Mouse (Mus musculus): ENCODE data around the gene Lrrc4. TPM values are rescaled to one million over a fixed set of nuclear protein-coding genes. Genes with fewer than 3 reads are reported as not detected.

The Lrrc4 gene
- polyA plus RNA-seq, 1 experiment, result 65.1 TPM

DNA sequence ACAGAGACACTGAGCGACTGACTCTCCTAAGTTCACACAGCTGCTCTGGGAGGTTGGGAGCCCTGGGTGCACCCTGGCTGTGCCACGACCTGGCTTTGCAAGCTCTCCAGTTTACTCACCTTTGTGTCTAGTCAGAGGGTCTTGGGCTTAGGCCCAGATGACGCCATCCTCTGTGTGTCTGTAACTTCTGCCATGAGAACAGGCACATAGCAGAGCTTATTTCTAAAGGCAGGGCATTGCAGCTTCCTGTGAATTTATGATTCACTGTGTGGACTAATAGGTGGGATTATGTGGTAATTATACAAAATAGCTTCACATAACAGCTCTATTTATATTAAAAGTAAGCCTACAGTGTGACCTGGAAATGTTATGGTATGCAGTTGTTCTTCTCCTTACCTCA is 168.5 kb downstream of the Lrrc4 start:
- no peaks in the 10 kb centered on the region for H3K4me1 ChIP-seq (ENCODE audit: control insufficient read depth, insufficient read depth, low read length)
- TF ChIP-seq POLR2A (IDR thresholded peaks at IDR 0.05; ENCODE audit: extremely low read depth, insufficient read depth, low read length), result no peak
- no peak for TF ChIP-seq CTCF (IDR thresholded peaks at IDR 0.05; ENCODE audit: extremely low read depth, insufficient read depth, low read length)
- no peak overlapping the region for H3K4me3 ChIP-seq (ENCODE audit: insufficient read depth, low read length)
- H3K27ac ChIP-seq (ENCODE audit: insufficient read depth, low read length), result no peak overlapping the region

DNA sequence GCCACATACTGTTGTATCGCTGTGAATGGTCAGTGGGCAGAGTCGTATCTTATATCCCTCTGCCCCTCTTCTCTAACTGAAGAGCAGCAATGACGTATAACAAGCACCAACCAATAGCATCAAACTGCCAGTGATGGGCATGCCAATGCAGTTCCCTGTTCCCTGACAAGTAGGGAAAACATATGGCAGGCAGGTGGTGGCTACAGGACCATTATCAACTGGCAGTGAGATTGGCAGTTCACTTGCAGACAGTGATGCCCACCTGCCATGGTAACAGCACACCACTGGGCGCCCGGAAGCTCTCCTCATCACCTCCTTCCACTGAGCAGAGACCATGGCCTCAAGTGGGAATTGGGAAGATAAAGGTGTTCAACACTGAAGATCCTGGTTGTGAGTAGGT is 175.0 kb downstream of the Lrrc4 start:
- Histone ChIP-seq H3K27ac (ENCODE audit: insufficient read depth, low read length) (no peak overlapping the region), H3K4me3 (ENCODE audit: insufficient read depth, low read length) (no peak overlapping the region), H3K4me1 (ENCODE audit: control insufficient read depth, insufficient read depth, low read length) (no peaks in the 10 kb centered on the region)
- no peak for TF ChIP-seq POLR2A (IDR thresholded peaks at IDR 0.05; ENCODE audit: extremely low read depth, insufficient read depth, low read length)
- TF ChIP-seq CTCF (IDR thresholded peaks at IDR 0.05; ENCODE audit: extremely low read depth, insufficient read depth, low read length), result no peak

DNA sequence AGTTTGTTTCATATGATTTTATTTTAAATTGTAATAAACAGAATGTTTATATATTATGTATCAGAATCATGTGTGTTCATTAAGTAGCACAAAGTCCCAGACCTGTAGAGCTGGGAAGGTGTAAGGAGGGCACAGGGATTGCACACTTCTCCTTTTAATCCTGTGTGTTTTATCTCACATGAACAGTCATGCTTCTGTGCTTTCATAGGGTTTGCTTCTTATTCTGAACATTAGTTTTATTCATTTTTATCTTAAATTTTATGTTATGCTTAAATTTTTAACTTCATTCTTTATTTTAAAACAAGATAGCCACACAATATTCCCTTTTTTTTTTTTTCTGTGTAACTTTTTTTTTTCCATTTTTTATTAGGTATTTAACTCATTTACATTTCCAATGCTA is 186.3 kb downstream of the Lrrc4 start:
- TF ChIP-seq POLR2A (IDR thresholded peaks at IDR 0.05; ENCODE audit: extremely low read depth, insufficient read depth, low read length) (no peak), CTCF (IDR thresholded peaks at IDR 0.05; ENCODE audit: extremely low read depth, insufficient read depth, low read length) (no peak)

DNA sequence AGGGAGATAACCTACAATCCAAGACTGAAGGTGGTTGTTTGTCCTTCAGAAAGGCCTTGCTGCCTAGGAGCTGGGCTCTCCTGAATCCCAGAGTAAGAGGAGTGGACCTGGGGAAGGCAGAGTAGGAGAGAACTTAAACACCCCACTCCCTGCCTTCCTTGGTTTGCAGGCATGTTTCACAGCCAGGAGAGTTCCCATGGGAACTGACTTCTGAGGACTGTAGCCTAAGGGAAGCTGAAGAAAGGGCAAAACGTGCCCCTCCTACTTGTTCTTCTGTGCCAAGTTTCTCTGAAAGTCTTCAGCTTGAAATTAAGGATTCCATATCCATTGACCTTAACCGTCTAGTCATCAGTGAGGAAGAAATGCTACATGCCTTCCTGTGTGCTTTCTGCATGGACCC is 188.6 kb downstream of the Lrrc4 start:
- no peak overlapping the region for H3K4me3 ChIP-seq (ENCODE audit: insufficient read depth, low read length)
- no peak overlapping the region for H3K27ac ChIP-seq (ENCODE audit: insufficient read depth, low read length)
- TF ChIP-seq POLR2A (IDR thresholded peaks at IDR 0.05; ENCODE audit: extremely low read depth, insufficient read depth, low read length), result no peak
- no peak for TF ChIP-seq CTCF (IDR thresholded peaks at IDR 0.05; ENCODE audit: extremely low read depth, insufficient read depth, low read length)
- peaks cover 2% of the 10 kb centered on the region; the same call in 1 of the 2 replicates for H3K4me1 ChIP-seq (ENCODE audit: control insufficient read depth, insufficient read depth, low read length)

More for the DNA sequence above, 186.3 kb downstream of the Lrrc4 start:
- Histone ChIP-seq H3K27ac (ENCODE audit: insufficient read depth, low read length) (no peak overlapping the region), H3K4me3 (ENCODE audit: insufficient read depth, low read length) (no peak overlapping the region), H3K4me1 (ENCODE audit: control insufficient read depth, insufficient read depth, low read length) (peaks cover 2% of the 10 kb centered on the region; the same call in 1 of the 2 replicates)

DNA sequence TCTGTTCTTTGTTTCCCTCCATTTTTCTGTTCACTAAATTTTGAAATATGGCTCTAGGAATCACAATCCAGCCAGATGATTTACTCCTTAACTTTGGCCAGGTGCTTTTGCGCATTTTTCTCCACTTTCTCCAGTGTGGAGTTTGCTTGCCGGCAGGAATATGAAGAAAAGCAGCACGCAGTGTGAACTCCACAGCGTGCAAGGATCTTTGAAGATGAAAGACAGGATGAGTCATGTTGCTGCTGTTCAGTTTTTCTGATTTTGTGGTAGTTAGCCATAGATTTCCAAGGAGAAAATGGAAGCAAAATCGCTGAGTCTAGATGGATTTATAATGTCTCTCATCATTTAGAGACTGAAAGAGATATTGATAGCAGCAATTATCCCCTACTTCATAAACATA is 191.5 kb downstream of the Lrrc4 start:
- no peak overlapping the region for H3K27ac ChIP-seq (ENCODE audit: insufficient read depth, low read length)
- no peak overlapping the region for H3K4me3 ChIP-seq (ENCODE audit: insufficient read depth, low read length)
- TF ChIP-seq POLR2A (IDR thresholded peaks at IDR 0.05; ENCODE audit: extremely low read depth, insufficient read depth, low read length) (no peak), CTCF (IDR thresholded peaks at IDR 0.05; ENCODE audit: extremely low read depth, insufficient read depth, low read length) (no peak)
- peaks cover 3% of the 10 kb centered on the region; the same call in 1 of the 2 replicates for H3K4me1 ChIP-seq (ENCODE audit: control insufficient read depth, insufficient read depth, low read length)

GRCm38 (mm10) chr6:28635531-28636348 is 195.8 kb downstream of the Lrrc4 start:
- no peak overlapping the region for H3K27ac ChIP-seq (ENCODE audit: insufficient read depth, low read length)
- H3K4me3 ChIP-seq (ENCODE audit: insufficient read depth, low read length), result no peak overlapping the region
- H3K4me1 ChIP-seq (ENCODE audit: control insufficient read depth, insufficient read depth, low read length), result peaks cover 3% of the 10 kb centered on the region; the same call in 1 of the 2 replicates
- TF ChIP-seq CTCF (IDR thresholded peaks at IDR 0.05; ENCODE audit: extremely low read depth, insufficient read depth, low read length) (no peak), POLR2A (IDR thresholded peaks at IDR 0.05; ENCODE audit: extremely low read depth, insufficient read depth, low read length) (no peak)

GRCm38 (mm10) chr6:28635092-28635491 is 196.5 kb downstream of the Lrrc4 start:
- Histone ChIP-seq H3K4me1 (ENCODE audit: control insufficient read depth, insufficient read depth, low read length) (peaks cover 3% of the 10 kb centered on the region; the same call in 1 of the 2 replicates), H3K4me3 (ENCODE audit: insufficient read depth, low read length) (no peak overlapping the region), H3K27ac (ENCODE audit: insufficient read depth, low read length) (no peak overlapping the region)
- TF ChIP-seq POLR2A (IDR thresholded peaks at IDR 0.05; ENCODE audit: extremely low read depth, insufficient read depth, low read length), result no peak
- TF ChIP-seq CTCF (IDR thresholded peaks at IDR 0.05; ENCODE audit: extremely low read depth, insufficient read depth, low read length), result no peak

DNA sequence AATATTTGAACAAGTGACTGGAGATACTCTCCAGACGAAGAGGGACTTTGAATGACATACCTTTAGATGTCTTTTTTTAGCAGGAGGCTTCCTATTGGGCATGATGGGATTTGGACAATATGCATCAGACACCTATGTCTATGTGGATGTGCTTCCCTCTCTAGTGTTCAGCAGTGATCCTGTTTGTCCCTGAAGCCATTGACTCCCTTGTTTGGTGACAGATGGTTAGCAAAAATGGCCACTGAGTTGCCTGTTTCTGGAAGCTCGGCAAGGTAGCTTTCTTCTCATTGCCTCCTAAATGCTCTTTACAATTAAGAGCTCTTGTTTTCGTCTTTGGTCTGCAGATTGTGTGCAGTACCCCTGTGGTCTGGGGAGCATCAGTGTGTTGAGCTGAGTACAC is 197.9 kb downstream of the Lrrc4 start:
- Histone ChIP-seq H3K4me3 (ENCODE audit: insufficient read depth, low read length) (no peak overlapping the region), H3K4me1 (ENCODE audit: control insufficient read depth, insufficient read depth, low read length) (peaks cover 7% of the 10 kb centered on the region), H3K27ac (ENCODE audit: insufficient read depth, low read length) (no peak overlapping the region)
- TF ChIP-seq CTCF (IDR thresholded peaks at IDR 0.05; ENCODE audit: extremely low read depth, insufficient read depth, low read length) (no peak), POLR2A (IDR thresholded peaks at IDR 0.05; ENCODE audit: extremely low read depth, insufficient read depth, low read length) (no peak)

DNA sequence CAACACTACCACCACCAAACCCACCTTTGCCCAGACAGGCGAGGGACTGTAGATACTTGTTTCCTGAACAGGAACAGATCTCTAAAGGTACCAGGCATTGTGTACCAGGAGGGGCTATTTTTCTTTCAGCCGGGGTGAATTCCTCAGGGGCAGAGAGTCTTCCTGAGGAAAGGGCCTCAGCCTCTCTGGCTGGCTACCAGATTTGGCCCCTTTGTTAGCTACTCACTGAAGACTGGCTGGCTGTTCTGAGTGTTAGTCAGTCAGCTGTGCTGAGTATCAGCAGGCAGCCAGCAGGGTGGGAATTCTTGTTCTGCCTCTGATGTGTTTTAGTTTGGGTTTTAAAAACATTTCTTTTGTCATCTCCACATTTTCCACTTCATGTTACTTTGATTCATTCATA is 198.4 kb downstream of the Lrrc4 start:
- Histone ChIP-seq H3K4me3 (ENCODE audit: insufficient read depth, low read length) (no peak overlapping the region), H3K4me1 (ENCODE audit: control insufficient read depth, insufficient read depth, low read length) (peaks cover 7% of the 10 kb centered on the region), H3K27ac (ENCODE audit: insufficient read depth, low read length) (no peak overlapping the region)
- TF ChIP-seq CTCF (IDR thresholded peaks at IDR 0.05; ENCODE audit: extremely low read depth, insufficient read depth, low read length), result no peak
- TF ChIP-seq POLR2A (IDR thresholded peaks at IDR 0.05; ENCODE audit: extremely low read depth, insufficient read depth, low read length), result no peak

- no peak overlapping the region for H3K27ac ChIP-seq (ENCODE audit: insufficient read depth, low read length)
- TF ChIP-seq POLR2A (IDR thresholded peaks at IDR 0.05; ENCODE audit: extremely low read depth, insufficient read depth, low read length) (no peak), CTCF (IDR thresholded peaks at IDR 0.05; ENCODE audit: extremely low read depth, insufficient read depth, low read length) (no peak)
- peaks cover 6% of the 10 kb centered on the region for H3K4me1 ChIP-seq (ENCODE audit: control insufficient read depth, insufficient read depth, low read length)
- H3K4me3 ChIP-seq (ENCODE audit: insufficient read depth, low read length), result no peak overlapping the region
Observed at GRCm38 (mm10) chr6:28630926-28631325, 200.6 kb downstream of the Lrrc4 start.

Measured in cortical plate, adult 2 months (tissue).